Mouse (Mus musculus) lung, embryonic 15.5 days (tissue): ENCODE results near the gene Fam161a. TPM values are rescaled to one million over a fixed set of nuclear protein-coding genes. Genes with fewer than 3 reads are reported as not detected.

ENCODE experiments used
- ATAC-seq: fragments of 200-750 bp; cut with Nextera tagmentation; 2 replicates; pipeline ENCODE4 v1.8.0; 2017; ENCODE audit warnings: moderate number of reproducible peaks, borderline replicate concordance; ENCODE audit not compliant: low FRiP score, low TSS enrichment; ENCODE audit errors: extremely low read depth
- H3K27ac ChIP-seq: fragments of 300-500 bp; sonication (generic); 2 replicates; pipeline ENCODE4 v1.5.1; 2015; ENCODE audit warnings: moderate library complexity, mild to moderate bottlenecking, inconsistent platforms
- H3K27me3 ChIP-seq: fragments of 300-500 bp; sonication (generic); 2 replicates; pipeline ENCODE4 v1.6.1; 2015; ENCODE audit warnings: inconsistent platforms
- H3K36me3 ChIP-seq: fragments of 300-500 bp; sonication (generic); 2 replicates; pipeline ENCODE4 v1.6.1; 2015; ENCODE audit warnings: inconsistent platforms
- H3K4me1 ChIP-seq: fragments of 300-500 bp; sonication (generic); 2 replicates; pipeline ENCODE4 v1.6.1; 2015; ENCODE audit warnings: inconsistent platforms
- H3K4me2 ChIP-seq: fragments of 300-500 bp; sonication (generic); 2 replicates; pipeline ENCODE4 v1.6.1; 2015; ENCODE audit warnings: inconsistent platforms, mild to moderate bottlenecking, moderate library complexity
- H3K4me3 ChIP-seq: fragments of 300-500 bp; sonication (generic); 2 replicates; pipeline ENCODE4 v1.5.1; 2015; ENCODE audit warnings: mild to moderate bottlenecking, inconsistent platforms
- H3K9ac ChIP-seq: fragments of 300-500 bp; sonication (generic); 2 replicates; pipeline ENCODE4 v1.6.1; 2015; ENCODE audit warnings: inconsistent platforms
- H3K9me3 ChIP-seq: fragments of 300-500 bp; sonication (generic); 2 replicates; pipeline ENCODE4 v1.6.1; 2016; ENCODE audit warnings: inconsistent platforms
- WGBS: fragments of 180-500 bp; shearing (Covaris S2); methylation state at CpG from one replicate; pipeline ENCODE4 v1.1.7; 2015; 5-methylcytosine and 5-hydroxymethylcytosine counted together
- polyA plus RNA-seq: library from polyadenylated mRNA; unstranded; fragments of >200 nt; fragmentation: Nextera tagmentation; extraction: Ambion mirVana; gene quantifications from 2 replicates; pipeline ENCODE4 v1.2.1, GENCODE M21; 2015

The Fam161a gene
- polyA plus RNA-seq, 1 experiment from 2014 or later: 5.5 TPM

DNA sequence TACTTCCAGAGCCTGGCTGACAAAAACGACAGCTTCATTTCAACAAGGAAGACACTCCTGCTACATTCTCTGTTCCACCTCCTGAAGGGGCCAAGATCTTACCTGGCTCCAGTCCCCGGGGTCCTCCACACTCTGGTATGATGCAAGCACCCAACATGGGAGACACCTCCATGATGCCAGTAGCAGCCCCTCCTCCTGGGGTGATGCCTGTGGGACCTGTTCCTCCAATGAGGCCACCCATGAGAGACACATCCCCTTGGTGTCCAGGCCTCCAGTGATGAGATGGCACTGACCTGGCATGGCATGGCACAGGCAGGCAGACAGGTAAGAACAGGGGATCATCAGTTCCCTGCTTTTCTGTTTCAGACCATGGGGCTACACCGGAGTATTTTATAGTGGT is 29.1 kb upstream of the Fam161a start:
- 0 out of 2 replicates have a peak, but pooled peaks cover 8% of the 10 kb centered on the region for H3K9me3 ChIP-seq
- WGBS: 85% methylated on average over 3 of the region's 3 CpGs
- ATAC-seq: no peak
- peaks cover 32% of the 10 kb centered on the region; the same call in 1 of the 2 replicates for H3K36me3 ChIP-seq
- no peaks in the 10 kb centered on the region for H3K27me3 ChIP-seq
- no peak overlapping the region for H3K4me3 ChIP-seq
- no peak overlapping the region for H3K27ac ChIP-seq
- peaks cover 35% of the 10 kb centered on the region for H3K4me1 ChIP-seq
- no peak overlapping the region for H3K4me2 ChIP-seq
- H3K9ac ChIP-seq: no peak overlapping the region

DNA sequence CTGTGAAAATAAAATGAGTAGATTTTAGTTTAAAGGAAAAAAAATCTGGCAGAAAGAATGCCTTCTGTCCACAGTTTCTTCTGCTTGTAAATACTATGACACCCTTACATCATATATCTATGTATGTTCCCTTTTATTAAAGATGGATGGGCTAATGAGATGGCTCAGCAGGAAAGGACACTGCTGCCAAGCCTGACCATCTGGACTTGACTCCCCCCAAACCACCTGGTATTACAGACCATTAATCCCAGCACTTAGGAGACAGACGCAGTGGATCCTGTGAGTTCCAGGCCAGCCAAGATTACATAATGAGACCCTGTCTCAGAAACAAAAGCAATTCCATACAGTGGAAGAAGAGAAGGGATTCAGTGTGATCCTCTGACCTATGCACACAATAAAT is 28.6 kb upstream of the Fam161a start:
- Histone ChIP-seq H3K4me3 (no peak overlapping the region), H3K4me1 (peaks cover 35% of the 10 kb centered on the region), H3K9ac (no peak overlapping the region), H3K27ac (no peak overlapping the region), H3K9me3 (0 out of 2 replicates have a peak, but pooled peaks cover 7% of the 10 kb centered on the region), H3K4me2 (no peak overlapping the region), H3K27me3 (no peaks in the 10 kb centered on the region), H3K36me3 (peaks cover 27% of the 10 kb centered on the region; the same call in 1 of the 2 replicates)
- ATAC-seq: no peak
- 77% methylated on average over 1 of the region's 1 CpGs for WGBS

DNA sequence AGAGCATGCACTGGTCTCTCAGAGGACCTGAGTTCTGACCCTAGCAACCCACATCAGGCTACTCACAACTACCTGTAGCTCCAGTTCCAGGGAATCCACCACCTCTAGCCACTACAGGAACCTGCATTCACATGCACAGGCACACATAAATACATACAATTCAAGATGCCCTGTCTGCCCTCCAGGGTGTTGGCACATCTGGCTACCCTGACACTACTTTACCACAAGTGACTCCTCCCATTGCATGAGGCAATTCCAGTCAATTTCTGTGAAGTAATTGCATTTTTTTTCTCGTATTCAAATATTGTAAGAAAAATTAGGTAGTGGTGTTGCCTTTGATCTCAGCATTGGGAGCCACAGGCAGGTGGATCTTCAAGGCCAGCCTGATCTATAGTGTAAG is 28.1 kb upstream of the Fam161a start:
- no peak overlapping the region for H3K9ac ChIP-seq
- H3K4me3 ChIP-seq: no peak overlapping the region
- H3K27me3 ChIP-seq: no peaks in the 10 kb centered on the region
- WGBS: 76% methylated on average over 1 of the region's 1 CpGs
- H3K36me3 ChIP-seq: peaks cover 22% of the 10 kb centered on the region; the same call in 1 of the 2 replicates
- H3K27ac ChIP-seq: no peak overlapping the region
- no peak overlapping the region for H3K4me2 ChIP-seq
- ATAC-seq: no peak
- H3K9me3 ChIP-seq: 0 out of 2 replicates have a peak, but pooled peaks cover 2% of the 10 kb centered on the region
- peaks cover 32% of the 10 kb centered on the region for H3K4me1 ChIP-seq

- Histone ChIP-seq H3K4me3 (peak overlapping the region; percentile 67), H3K4me1 (peaks cover 25% of the 10 kb centered on the region), H3K4me2 (peak overlapping the region; percentile 70), H3K27ac (peak overlapping the region; percentile 97; the same call in 1 of the 2 replicates), H3K36me3 (peaks cover 20% of the 10 kb centered on the region; the same call in 1 of the 2 replicates), H3K9me3 (no peaks in the 10 kb centered on the region), H3K27me3 (no peaks in the 10 kb centered on the region), H3K9ac (peak overlapping the region; percentile 73)
- 24% methylated on average over 4 of the region's 4 CpGs for WGBS
- no peak for ATAC-seq
These were observed 26.3 kb upstream of the Fam161a start for GRCm38 (mm10) chr11:22981041-22981440.

DNA sequence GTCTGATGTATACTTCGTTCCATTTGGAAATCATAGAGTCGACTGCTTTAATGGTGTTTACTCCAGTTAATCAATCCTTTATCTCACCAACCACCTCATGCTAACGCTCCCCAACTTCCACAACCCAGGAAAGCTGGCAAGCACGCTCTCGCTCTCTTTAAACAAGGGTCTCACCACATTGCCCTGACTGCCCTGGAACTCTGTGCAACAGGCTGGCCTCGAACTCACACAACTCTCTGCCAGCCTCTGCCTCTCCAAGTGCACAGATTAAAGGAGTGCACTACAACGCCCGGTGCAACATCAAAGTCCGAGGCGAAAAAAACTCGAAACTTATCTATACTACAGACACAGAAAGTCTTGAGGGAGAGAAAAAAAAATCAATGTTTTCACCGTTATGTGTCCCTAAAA is 25.8 kb upstream of the Fam161a start:
- WGBS: under 1% methylated on average over 12 of the region's 12 CpGs
- Histone ChIP-seq H3K4me1 (peaks cover 20% of the 10 kb centered on the region), H3K9me3 (no peaks in the 10 kb centered on the region), H3K27ac (peak overlapping the region; percentile 97), H3K9ac (peak overlapping the region; percentile 73), H3K36me3 (peaks cover 16% of the 10 kb centered on the region; the same call in 1 of the 2 replicates), H3K27me3 (no peaks in the 10 kb centered on the region), H3K4me2 (peak overlapping the region; percentile 70), H3K4me3 (peak overlapping the region; percentile 67)
- ATAC-seq: peak; percentile 40; the same call in 1 of the 2 replicates

DNA sequence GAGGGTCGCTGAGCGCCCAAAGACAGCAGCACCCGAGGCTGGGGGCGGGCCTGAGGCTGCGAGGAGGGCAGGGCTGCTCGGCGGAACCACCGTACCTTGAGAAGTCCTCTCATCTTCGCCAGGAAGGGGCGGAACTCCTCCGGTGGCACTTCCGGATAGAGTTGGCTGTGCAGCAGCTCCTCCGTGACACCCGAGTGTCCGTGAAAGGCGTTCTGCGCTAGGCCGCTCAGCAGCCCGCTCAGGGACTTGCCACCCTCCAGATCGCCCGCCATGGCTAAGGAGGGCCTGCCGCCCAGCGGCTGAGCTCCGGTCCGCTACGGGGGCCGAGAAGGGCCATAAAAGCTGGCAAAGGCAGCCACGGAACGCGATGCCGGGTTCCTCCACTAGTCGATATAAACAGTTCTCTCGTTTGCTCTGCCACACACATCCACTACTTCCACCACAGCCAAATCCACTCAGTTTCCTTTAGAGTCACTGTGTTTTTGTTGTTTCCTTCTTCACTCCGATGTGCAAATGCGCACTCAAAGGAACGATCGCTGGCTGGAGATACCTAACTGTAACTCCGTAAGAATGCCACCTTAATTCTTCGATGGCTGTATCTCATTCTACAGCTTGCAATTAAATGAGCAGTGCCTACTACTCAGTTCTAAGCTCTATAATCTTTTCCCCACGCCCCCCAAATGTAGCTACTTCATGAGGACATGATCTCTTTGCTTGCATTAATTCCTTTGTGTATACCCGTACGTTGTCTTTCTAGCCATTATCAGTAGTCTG is 25.2 kb upstream of the Fam161a start, which contains the start of the genes Gm28048 and Commd1:
Gene Gm28048 (minus strand): TSS at position 107 of the 774 bp plus-strand sequence.
Gene Commd1 (minus strand): TSS at position 399 of the 774 bp plus-strand sequence.
- peak; percentile 93 for ATAC-seq
- peak within 1 kb of the TSS; percentile 97 for H3K27ac ChIP-seq
- H3K36me3 ChIP-seq: peaks cover 13% of the 10 kb centered on the region; the same call in 1 of the 2 replicates
- no peaks in the 10 kb centered on the region for H3K9me3 ChIP-seq
- WGBS: 3% methylated on average over 42 of the region's 42 CpGs
- no peaks in the 10 kb centered on the region for H3K27me3 ChIP-seq
- H3K4me1 ChIP-seq: peaks cover 19% of the 10 kb centered on the region
- H3K4me3 ChIP-seq: peak within 1 kb of the TSS; percentile 67
- H3K9ac ChIP-seq: peak within 1 kb of the TSS; percentile 73
- peak within 1 kb of the TSS; percentile 70 for H3K4me2 ChIP-seq

DNA sequence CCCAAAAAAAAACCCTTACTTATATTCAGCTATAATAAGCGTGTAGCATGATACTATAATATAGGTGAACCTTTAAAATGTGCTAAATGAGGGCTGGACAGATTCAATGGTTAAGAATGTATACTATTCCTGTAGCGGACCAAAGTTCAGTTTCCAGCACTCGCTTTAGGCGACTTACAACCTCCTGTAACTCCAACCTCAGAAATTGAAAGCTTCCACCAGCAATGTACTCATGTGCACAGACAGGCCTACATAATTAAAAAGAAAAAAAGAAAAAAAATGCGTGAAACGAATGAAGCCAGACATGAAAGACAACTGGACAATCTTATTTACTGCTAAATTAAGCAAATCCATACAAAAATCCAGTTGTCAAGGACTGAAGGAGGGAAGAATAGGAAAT is 24.5 kb upstream of the Fam161a start:
- Histone ChIP-seq H3K36me3 (peaks cover 9% of the 10 kb centered on the region; the same call in 1 of the 2 replicates), H3K27me3 (no peaks in the 10 kb centered on the region), H3K4me2 (peak overlapping the region; percentile 70), H3K9me3 (no peaks in the 10 kb centered on the region), H3K9ac (no peak overlapping the region), H3K4me1 (peaks cover 23% of the 10 kb centered on the region), H3K4me3 (no peak overlapping the region), H3K27ac (no peak overlapping the region)
- 72% methylated on average over 6 of the region's 6 CpGs for WGBS
- no peak for ATAC-seq

DNA sequence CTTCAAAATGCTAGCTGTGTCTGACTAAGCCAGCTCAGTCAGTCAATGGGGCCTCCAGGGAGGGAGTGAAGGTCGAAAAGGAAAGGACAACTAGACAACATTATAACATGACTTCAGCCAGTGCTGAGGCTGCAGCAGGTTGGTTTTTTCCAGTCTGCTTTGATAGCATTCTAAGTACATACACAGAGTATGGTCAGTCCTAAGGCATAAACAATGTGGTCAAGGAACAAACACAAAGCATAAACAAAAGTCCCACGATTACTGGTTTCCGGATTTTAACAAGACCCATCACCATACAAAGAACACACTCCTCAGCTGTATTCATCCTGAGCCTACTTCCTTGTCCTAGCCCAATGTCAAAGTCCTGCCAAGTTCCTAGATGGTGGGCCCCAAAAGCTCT is 21.8 kb upstream of the Fam161a start:
- no peak overlapping the region for H3K4me3 ChIP-seq
- no peak overlapping the region for H3K4me2 ChIP-seq
- H3K27ac ChIP-seq: no peak overlapping the region
- no peaks in the 10 kb centered on the region for H3K36me3 ChIP-seq
- no peak overlapping the region for H3K9ac ChIP-seq
- 72% methylated on average over 3 of the region's 3 CpGs for WGBS
- H3K27me3 ChIP-seq: no peaks in the 10 kb centered on the region
- no peak for ATAC-seq
- H3K4me1 ChIP-seq: peaks cover 16% of the 10 kb centered on the region
- H3K9me3 ChIP-seq: no peaks in the 10 kb centered on the region

- Histone ChIP-seq H3K4me2 (no peak overlapping the region), H3K27ac (no peak overlapping the region), H3K4me3 (no peak overlapping the region), H3K9ac (no peak overlapping the region), H3K36me3 (no peaks in the 10 kb centered on the region), H3K27me3 (no peaks in the 10 kb centered on the region), H3K4me1 (peaks cover 17% of the 10 kb centered on the region), H3K9me3 (no peaks in the 10 kb centered on the region)
- no peak for ATAC-seq
- WGBS: 31% methylated on average over 2 of the region's 2 CpGs
These were observed 20.0 kb upstream of the Fam161a start for GRCm38 (mm10) chr11:22987357-22987756.

DNA sequence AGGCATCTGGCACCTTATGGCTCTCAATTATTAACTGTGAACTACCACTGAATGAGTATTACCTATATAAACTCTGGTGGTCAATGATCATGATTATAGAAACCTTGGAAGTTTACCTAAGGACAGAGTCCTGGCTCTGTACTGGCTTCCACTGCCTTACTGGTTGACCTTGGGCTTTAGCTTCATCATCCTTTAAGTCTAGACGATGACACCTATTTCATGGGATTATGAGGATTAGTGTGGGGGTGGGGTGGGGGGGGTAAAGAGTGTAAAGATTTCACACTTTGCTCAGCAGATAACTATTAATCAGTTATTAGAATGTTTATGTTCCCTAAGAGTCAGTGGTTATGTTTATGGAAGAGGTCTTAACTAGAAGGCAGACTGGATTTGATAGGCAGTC is 17.5 kb upstream of the Fam161a start:
- Histone ChIP-seq H3K4me1 (peaks cover 15% of the 10 kb centered on the region), H3K4me3 (peak overlapping the region; percentile 67), H3K27ac (peak overlapping the region; percentile 84), H3K9ac (peak overlapping the region; percentile 71; the same call in 1 of the 2 replicates), H3K36me3 (peaks cover 15% of the 10 kb centered on the region), H3K27me3 (no peaks in the 10 kb centered on the region), H3K4me2 (peak overlapping the region; percentile 57), H3K9me3 (no peaks in the 10 kb centered on the region)
- 28% methylated on average over 1 of the region's 1 CpGs for WGBS
- no peak for ATAC-seq

DNA sequence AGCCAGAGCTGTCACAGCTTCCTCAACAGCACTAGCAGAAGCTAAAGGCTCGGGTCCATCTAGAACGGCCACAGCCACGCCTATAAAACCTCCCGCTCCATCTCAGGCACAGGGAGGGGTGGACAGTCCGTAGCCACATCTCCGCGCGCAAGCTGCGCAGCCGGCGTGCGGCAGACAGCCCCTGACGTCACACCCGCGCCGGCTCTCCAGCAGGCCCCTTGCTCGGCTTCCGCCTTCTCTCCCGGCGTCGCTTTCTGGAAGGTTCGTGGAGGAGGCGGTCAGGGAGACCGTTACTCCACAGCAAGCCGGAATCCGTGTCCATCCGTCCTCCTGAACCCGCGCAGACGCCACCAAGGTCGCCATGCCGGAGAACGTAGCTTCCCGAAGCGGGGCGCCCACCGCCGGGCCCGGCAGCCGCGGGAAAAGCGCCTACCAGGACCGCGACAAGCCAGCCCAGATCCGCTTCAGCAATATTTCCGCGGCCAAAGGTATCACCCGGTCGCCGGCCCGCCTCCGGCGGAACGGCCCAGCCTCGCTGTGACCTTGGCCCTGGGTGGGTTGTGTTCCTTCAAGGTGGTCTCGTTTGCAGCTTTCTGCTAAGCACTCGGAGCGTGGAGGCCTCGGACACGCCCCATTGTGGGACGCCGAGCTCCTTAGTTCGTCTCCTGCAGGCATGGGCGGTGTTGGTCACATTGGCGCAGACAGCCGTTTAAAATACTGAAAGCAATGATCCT is 16.8 kb upstream of the Fam161a start, which contains the start of gene Cct4:
Gene Cct4 (plus strand): TSS at position 127 of the 734 bp plus-strand sequence.
- peak within 1 kb of the TSS; percentile 71 for H3K4me2 ChIP-seq
- ATAC-seq: peak; percentile 99
- H3K27ac ChIP-seq: peak within 1 kb of the TSS; percentile 84
- no peaks in the 10 kb centered on the region for H3K27me3 ChIP-seq
- peak within 1 kb of the TSS; percentile 71 for H3K9ac ChIP-seq
- under 1% methylated on average over 66 of the region's 66 CpGs for WGBS
- peak within 1 kb of the TSS; percentile 67 for H3K4me3 ChIP-seq
- peaks cover 15% of the 10 kb centered on the region for H3K4me1 ChIP-seq
- no peaks in the 10 kb centered on the region for H3K9me3 ChIP-seq
- H3K36me3 ChIP-seq: peaks cover 22% of the 10 kb centered on the region
